Mouse (Mus musculus) central nervous system, embryonic 18 days (tissue): Measurements from ENCODE around the gene Tax1bp3. TPM values are rescaled to one million over a fixed set of nuclear protein-coding genes. Genes with fewer than 3 reads are reported as not detected.

Experiments used
- polyA plus RNA-seq: library from polyadenylated mRNA; depleted of rRNA; stranded (reverse); fragments of >200 nt; gene quantifications from 2 replicates; pipeline ENCODE4 v1.2.3, GENCODE M21; 2012; rRNA removed

The Tax1bp3 gene
- 80.0 and 80.1 TPM in 2 replicates for polyA plus RNA-seq

GRCm38 (mm10) chr11:73176608-73177508, at the start of gene Tax1bp3, which contains the start of gene Emc6:
Tax1bp3 (plus strand) TSS chr11:73177083.
Emc6 (minus strand) TSS chr11:73177037.

GRCm38 (mm10) chr11:73137591-73138501, 39.0 kb upstream of the Tax1bp3 start, which contains the start of gene Haspin:
Haspin (minus strand) TSS chr11:73138294.

GRCm38 (mm10) chr11:73159957-73160810, 16.7 kb upstream of the Tax1bp3 start, which contains the start of gene P2rx5:
P2rx5 (plus strand) TSS chr11:73160421.

GRCm38 (mm10) chr11:73198603-73199229, 21.8 kb downstream of the Tax1bp3 start, which contains the start of gene Ctns:
Ctns (minus strand) TSS chr11:73199042.

DNA sequence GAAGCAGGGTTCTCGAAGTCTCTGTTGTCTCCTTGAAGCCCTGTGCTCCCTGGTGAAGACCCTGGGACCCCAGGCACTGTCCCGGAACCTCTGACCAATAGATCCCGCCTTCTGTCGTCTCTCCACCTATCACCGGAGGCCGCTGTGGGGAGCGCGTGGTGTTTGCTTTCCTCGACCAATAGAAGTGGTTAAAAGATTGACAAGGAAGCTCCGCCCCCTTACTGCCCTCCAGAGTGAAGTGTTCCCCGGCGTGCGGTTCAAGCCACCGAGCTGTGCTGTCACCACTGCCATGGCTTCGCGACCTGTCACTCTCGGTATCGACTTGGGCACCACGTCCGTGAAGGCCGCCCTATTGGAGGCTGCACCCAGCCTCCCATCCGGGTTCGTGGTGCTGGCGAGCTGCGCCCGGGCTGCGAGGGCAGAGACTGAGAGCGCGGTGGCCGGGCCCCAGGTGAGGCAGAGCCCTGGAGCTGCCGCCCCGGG, 22.4 kb downstream of the Tax1bp3 start, which contains the start of gene Shpk:
Gene Shpk, plus strand, starts transcription at position 231 of the 483 bp plus-strand sequence.

Other genes with a start within 250 kb of the Tax1bp3 start
- 1.3 and 1.7 TPM in 2 replicates for gene Atp2a3, start 215.9 kb upstream of the Tax1bp3 start, polyA plus RNA-seq
- 0.24 and 0.25 TPM in 2 replicates for gene P2rx1, start 178.0 kb upstream of the Tax1bp3 start, polyA plus RNA-seq
- gene Camkk1, start 158.1 kb upstream of the Tax1bp3 start, polyA plus RNA-seq = 28.6 and 30.8 TPM in 2 replicates
- gene Ncbp3, start 129.3 kb upstream of the Tax1bp3 start, polyA plus RNA-seq = 5.4 and 5.5 TPM in 2 replicates
- 0.12 and 0.14 TPM in 2 replicates for gene Itgae, start 86.5 kb upstream of the Tax1bp3 start, polyA plus RNA-seq
- 0.95 and 1.3 TPM in 2 replicates for gene Haspin, start 38.8 kb upstream of the Tax1bp3 start, polyA plus RNA-seq
- 0.75 and 1.1 TPM in 2 replicates for gene P2rx5, start 16.7 kb upstream of the Tax1bp3 start, polyA plus RNA-seq
- gene Emc6, start within 50 bp of the Tax1bp3 start, polyA plus RNA-seq = 91.8 and 93.2 TPM in 2 replicates
- 21.3 and 21.5 TPM in 2 replicates for gene Ctns, start 22.0 kb downstream of the Tax1bp3 start, polyA plus RNA-seq
- 2.0 and 2.4 TPM in 2 replicates for gene Shpk, start 22.4 kb downstream of the Tax1bp3 start, polyA plus RNA-seq
- 0.19 and 0.64 TPM in 2 replicates for gene Trpv1, start 57.2 kb downstream of the Tax1bp3 start, polyA plus RNA-seq
- 0.30 and 0.37 TPM in 2 replicates for gene Trpv3, start 90.3 kb downstream of the Tax1bp3 start, polyA plus RNA-seq
- 2.5 and 2.6 TPM in 2 replicates for gene Aspa, start 152.5 kb downstream of the Tax1bp3 start, polyA plus RNA-seq
- gene Gm49340, start 152.7 kb downstream of the Tax1bp3 start, polyA plus RNA-seq = not detected in 2 replicates
- gene Spata22, start 152.7 kb downstream of the Tax1bp3 start, polyA plus RNA-seq = 0.05 TPM in 1 of 2 replicates, not detected in the other
- gene Olfr20, start 173.7 kb downstream of the Tax1bp3 start, polyA plus RNA-seq = not detected in 2 replicates
- not detected in 2 replicates for gene Olfr376, start 194.2 kb downstream of the Tax1bp3 start, polyA plus RNA-seq
- gene Olfr1, start 222.5 kb downstream of the Tax1bp3 start, polyA plus RNA-seq = not detected in 2 replicates